Comparison of ENCODE assay signal across 14 mouse cellular contexts in genomic region chr4:54471009-54471408, GRCm38 (mm10).
DNase-seq lines count a peak whose midpoint lies in the region; ATAC-seq and TF ChIP-seq lines count a peak whose summit lies in the region.
"Had no signal": no experiment of that assay in that cellular context is flagged by ENCODE, and none has a peak within 500 bp of the region (broad histone marks: within the 10 kb centered on the region; RNA-seq: fewer than 3 reads in every experiment).

No protein-coding gene starts in this region.

- no peak for ATAC-seq in hindbrain, embryonic 13.5 days (ENCODE audit: low FRiP score)
- peak; percentile 59 for ATAC-seq in embryonic facial prominence, embryonic 12.5 days (ENCODE audit: insufficient number of reproducible peaks, insufficient read depth, low FRiP score, low TSS enrichment)
- ATAC-seq in limb, embryonic 14.5 days (ENCODE audit: low FRiP score, low read depth), result peak; percentile 55
- ATAC-seq in erythroblast, adult 5-6 weeks (replicated peaks; ENCODE audit: low FRiP score, poor library complexity, severe bottlenecking), result no peak
- ATAC-seq: inflammation-experienced regulatory T-cells, adult 6 months had no signal

- TF ChIP-seq POLR2A in limb, embryonic 14.5 days (IDR thresholded peaks at IDR 0.05; ENCODE audit: borderline replicate concordance, extremely low read depth, insufficient read depth, insufficient read length), result no peak

- H3K4me2 ChIP-seq in hindbrain, embryonic 13.5 days, result no peak overlapping the region
- no peak overlapping the region for H3K4me2 ChIP-seq in embryonic facial prominence, embryonic 12.5 days (replicated peaks)
- no peak overlapping the region for H3K4me2 ChIP-seq in limb, embryonic 14.5 days (replicated peaks; ENCODE audit: low read depth, low read length, severe bottlenecking)
- H3K4me2 ChIP-seq: liver, embryonic 13.5 days had no signal

- H3K4me1 ChIP-seq in hindbrain, embryonic 10.5 days (replicated peaks), result no peaks in the 10 kb centered on the region
- no peaks in the 10 kb centered on the region; the same call in 1 of the 2 replicates for H3K4me1 ChIP-seq in hindbrain, embryonic 13.5 days (replicated peaks)
- H3K4me1 ChIP-seq in embryonic facial prominence, embryonic 12.5 days, result peaks cover 20% of the 10 kb centered on the region
- H3K4me1 ChIP-seq in limb, embryonic 14.5 days (ENCODE audit: control insufficient read depth, insufficient read depth, low read length), result peaks cover 18% of the 10 kb centered on the region; the same call in 1 of the 2 replicates
- H3K4me1 ChIP-seq: liver, embryonic 13.5 days had no signal

- H3K9me3 ChIP-seq in hindbrain, embryonic 10.5 days, result no peaks in the 10 kb centered on the region
- no peaks in the 10 kb centered on the region for H3K9me3 ChIP-seq in hindbrain, embryonic 13.5 days
- no peaks in the 10 kb centered on the region for H3K9me3 ChIP-seq in embryonic facial prominence, embryonic 12.5 days
- no peaks in the 10 kb centered on the region for H3K9me3 ChIP-seq in limb, embryonic 14.5 days (ENCODE audit: control insufficient read depth, low read length)
- H3K9me3 ChIP-seq: heart, embryonic 13.5 days; liver, embryonic 13.5 days had no signal

- no peaks in the 10 kb centered on the region for H3K27me3 ChIP-seq in hindbrain, embryonic 10.5 days (ENCODE audit: insufficient read depth, poor library complexity, severe bottlenecking)
- no peaks in the 10 kb centered on the region for H3K27me3 ChIP-seq in hindbrain, embryonic 13.5 days
- H3K27me3 ChIP-seq in embryonic facial prominence, embryonic 12.5 days, result no peaks in the 10 kb centered on the region
- H3K27me3 ChIP-seq in limb, embryonic 14.5 days (ENCODE audit: control insufficient read depth, insufficient read depth, low read length), result no peaks in the 10 kb centered on the region
- H3K27me3 ChIP-seq: heart, embryonic 13.5 days; liver, embryonic 13.5 days had no signal

- H3K27ac ChIP-seq in hindbrain, embryonic 10.5 days, result peak overlapping the region; percentile 45; the same call in 1 of the 2 replicates
- no peak overlapping the region for H3K27ac ChIP-seq in hindbrain, embryonic 13.5 days
- peak overlapping the region; percentile 91 for H3K27ac ChIP-seq in embryonic facial prominence, embryonic 12.5 days
- peak overlapping the region; percentile 16; the same call in 1 of the 2 replicates for H3K27ac ChIP-seq in limb, embryonic 14.5 days (replicated peaks; ENCODE audit: low read depth, low read length)
- H3K27ac ChIP-seq: gastrocnemius, adult 2 months; liver, embryonic 13.5 days had no signal

- H3K4me3 ChIP-seq in hindbrain, embryonic 10.5 days, result no peak overlapping the region
- no peak overlapping the region for H3K4me3 ChIP-seq in hindbrain, embryonic 13.5 days
- no peak overlapping the region for H3K4me3 ChIP-seq in embryonic facial prominence, embryonic 12.5 days
- no peak overlapping the region for H3K4me3 ChIP-seq in limb, embryonic 14.5 days (replicated peaks; ENCODE audit: low read length)
- H3K4me3 ChIP-seq: erythroblast, embryonic 14.5 days; gastrocnemius, adult 2 months; heart, embryonic 13.5 days; liver, embryonic 13.5 days had no signal

- no peaks in the 10 kb centered on the region for H3K36me3 ChIP-seq in hindbrain, embryonic 10.5 days
- no peaks in the 10 kb centered on the region for H3K36me3 ChIP-seq in hindbrain, embryonic 13.5 days
- no peaks in the 10 kb centered on the region for H3K36me3 ChIP-seq in embryonic facial prominence, embryonic 12.5 days
- no peaks in the 10 kb centered on the region for H3K36me3 ChIP-seq in limb, embryonic 14.5 days (ENCODE audit: control insufficient read depth, insufficient read depth, low read length)
- H3K36me3 ChIP-seq: heart, embryonic 13.5 days; liver, embryonic 13.5 days had no signal

- no peak for DNase-seq in hindbrain, embryonic 10.5 days (ENCODE audit: low spot score)
- DNase-seq in 3T3-L1 (ENCODE audit: low read depth, low spot score), result peak; percentile 89
- DNase-seq in limb, embryonic 14.5 days (ENCODE audit: low spot score), result peak; percentile 63
- no peak for DNase-seq in kidney, adult 8-10 months
- no peak for DNase-seq in kidney, adult 9 months
- DNase-seq: gastrocnemius, adult 2 months; liver, embryonic 13.5 days; thymus, postnatal 4 days had no signal

- H3K9ac ChIP-seq in hindbrain, embryonic 13.5 days, result no peak overlapping the region
- no peak overlapping the region for H3K9ac ChIP-seq in embryonic facial prominence, embryonic 12.5 days
- no peak overlapping the region for H3K9ac ChIP-seq in limb, embryonic 14.5 days (ENCODE audit: low read depth, low read length, severe bottlenecking)
- H3K9ac ChIP-seq: heart, embryonic 13.5 days; liver, embryonic 13.5 days had no signal

- 55% methylated on average over 1 of the region's 1 CpGs for WGBS in hindbrain, embryonic 10.5 days
- 69% methylated on average over 1 of the region's 1 CpGs for WGBS in hindbrain, embryonic 13.5 days
- WGBS in embryonic facial prominence, embryonic 12.5 days, result 22% methylated on average over 1 of the region's 1 CpGs
- 12% methylated on average over 1 of the region's 1 CpGs for WGBS in limb, embryonic 14.5 days

Comparison
In these comparisons a context has a peak if more than half of its experiments do, and no peak if none do; other contexts are left out.
1. DNase-seq: peak in 3T3-L1 (single experiment) and limb, embryonic 14.5 days (single experiment); none in hindbrain, embryonic 10.5 days (single experiment), kidney, adult 8-10 months (0 of 2) and kidney, adult 9 months (single experiment).
2. ATAC-seq: peak in embryonic facial prominence, embryonic 12.5 days (single experiment) and limb, embryonic 14.5 days (single experiment); none in hindbrain, embryonic 13.5 days (single experiment) and erythroblast, adult 5-6 weeks (single experiment).